Mouse (Mus musculus): ENCODE data around the gene Commd3. TPM values are rescaled to one million over a fixed set of nuclear protein-coding genes. Genes with fewer than 3 reads are reported as not detected.
A peak's percentile ranks its signal among the peaks of the same experiment; 100 is the strongest.

Gene Commd3
- polyA plus RNA-seq, 1 experiment from 2014 or later: 135 TPM

GRCm38 (mm10) chr2:18697591-18698244 is 25.5 kb downstream of the Commd3 start:
- 3% methylated on average over 4 of the region's 4 CpGs for WGBS

GRCm38 (mm10) chr2:18698663-18699385 is 26.6 kb downstream of the Commd3 start:
- no peak overlapping the region for H3K27ac ChIP-seq (replicated peaks)
- peak overlapping the region; percentile 19 for H3K4me2 ChIP-seq (replicated peaks)
- WGBS: under 1% methylated on average over 56 of the region's 56 CpGs
- H3K9ac ChIP-seq (replicated peaks): no peak overlapping the region
- H3K9me3 ChIP-seq: no peaks in the 10 kb centered on the region
- 0 out of 2 replicates have a peak overlapping the region, but pooled peaks have one; percentile 21 for H3K4me3 ChIP-seq
- ATAC-seq (ENCODE audit: low FRiP score, low read depth): no peak; the same call in 1 of the 2 replicates
- H3K4me1 ChIP-seq: peaks cover 20% of the 10 kb centered on the region; the same call in 1 of the 2 replicates
- H3K27me3 ChIP-seq: peaks cover 58% of the 10 kb centered on the region
- H3K36me3 ChIP-seq: no peaks in the 10 kb centered on the region

More at GRCm38 (mm10) chr2:18697591-18698244, 25.5 kb downstream of the Commd3 start:
- Histone ChIP-seq H3K9me3 (no peaks in the 10 kb centered on the region), H3K27me3 (peaks cover 61% of the 10 kb centered on the region), H3K4me2 (replicated peaks) (no peak overlapping the region), H3K36me3 (no peaks in the 10 kb centered on the region), H3K4me3 (no peak overlapping the region), H3K27ac (replicated peaks) (no peak overlapping the region), H3K4me1 (peaks cover 20% of the 10 kb centered on the region; the same call in 1 of the 2 replicates), H3K9ac (replicated peaks) (no peak overlapping the region)
- ATAC-seq (ENCODE audit: low FRiP score, low read depth): no peak

- H3K9me3 ChIP-seq: no peaks in the 10 kb centered on the region
- no peak overlapping the region for H3K4me3 ChIP-seq
- no peaks in the 10 kb centered on the region for H3K36me3 ChIP-seq
- H3K9ac ChIP-seq (replicated peaks): no peak overlapping the region
- H3K27me3 ChIP-seq: peaks cover 60% of the 10 kb centered on the region
- H3K4me2 ChIP-seq (replicated peaks): no peak overlapping the region
- no peak for ATAC-seq (ENCODE audit: low FRiP score, low read depth)
- H3K4me1 ChIP-seq: peaks cover 14% of the 10 kb centered on the region; the same call in 1 of the 2 replicates
- WGBS: 0% methylated on average over 11 of the region's 11 CpGs
- H3K27ac ChIP-seq (replicated peaks): no peak overlapping the region
Measured at GRCm38 (mm10) chr2:18699401-18699990, 27.3 kb downstream of the Commd3 start.

DNA sequence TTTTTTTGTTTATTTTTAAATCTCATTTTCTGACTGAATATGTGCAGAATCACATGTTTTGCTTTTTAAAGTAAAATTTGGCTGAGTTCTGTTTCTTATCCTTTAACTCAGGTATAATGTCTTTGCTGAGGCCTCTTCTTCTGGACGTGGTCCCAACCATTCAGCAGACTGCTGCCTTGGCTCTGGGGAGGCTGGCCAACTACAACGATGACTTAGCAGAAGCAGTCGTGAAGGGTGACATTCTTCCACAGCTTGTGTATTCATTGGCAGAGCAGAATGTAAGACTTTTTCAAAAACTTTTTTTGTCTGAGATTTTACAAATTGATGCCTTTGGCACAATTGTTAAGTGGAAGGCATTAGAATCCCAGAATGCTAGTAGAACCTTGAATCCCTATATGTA is 38.2 kb downstream of the Commd3 start:
- no peak overlapping the region for H3K27ac ChIP-seq (replicated peaks)
- no peaks in the 10 kb centered on the region for H3K4me1 ChIP-seq
- no peak overlapping the region for H3K4me2 ChIP-seq (replicated peaks)
- H3K27me3 ChIP-seq: no peaks in the 10 kb centered on the region
- H3K4me3 ChIP-seq: no peak overlapping the region
- 77% methylated on average over 3 of the region's 3 CpGs for WGBS
- H3K9me3 ChIP-seq: no peaks in the 10 kb centered on the region
- no peak for ATAC-seq (ENCODE audit: low FRiP score, low read depth)
- no peaks in the 10 kb centered on the region for H3K36me3 ChIP-seq
- H3K9ac ChIP-seq (replicated peaks): no peak overlapping the region

- no peaks in the 10 kb centered on the region for H3K4me1 ChIP-seq
- no peak overlapping the region for H3K27ac ChIP-seq (replicated peaks)
- H3K27me3 ChIP-seq: no peaks in the 10 kb centered on the region
- H3K36me3 ChIP-seq: no peaks in the 10 kb centered on the region
- no peak overlapping the region for H3K4me2 ChIP-seq (replicated peaks)
- no peak for ATAC-seq (ENCODE audit: low FRiP score, low read depth)
- H3K4me3 ChIP-seq: no peak overlapping the region
- no peak overlapping the region for H3K9ac ChIP-seq (replicated peaks)
- H3K9me3 ChIP-seq: no peaks in the 10 kb centered on the region
- 68% methylated on average over 2 of the region's 2 CpGs for WGBS
Measured at GRCm38 (mm10) chr2:18713071-18713470, 40.9 kb downstream of the Commd3 start.

DNA sequence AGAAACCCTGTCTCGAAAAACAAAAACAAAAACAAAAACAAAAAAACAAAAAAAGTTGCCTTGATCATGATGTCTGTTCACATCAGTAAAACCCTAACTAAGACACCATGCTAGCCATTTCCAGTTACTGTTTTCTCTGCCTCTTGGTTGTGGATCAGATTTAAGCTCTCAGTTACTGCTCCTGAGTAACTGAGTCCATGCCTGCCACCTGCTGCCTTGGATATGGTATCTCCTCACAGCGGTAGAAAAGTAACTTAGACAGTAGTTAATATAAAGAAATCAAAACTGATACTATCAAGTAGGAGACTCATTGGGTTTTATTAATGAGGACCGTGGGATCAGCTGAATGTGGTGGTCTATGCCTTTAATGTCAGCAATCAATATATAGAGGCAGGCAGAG is 42.2 kb downstream of the Commd3 start:
- WGBS: 84% methylated on average over 3 of the region's 3 CpGs
- no peak overlapping the region for H3K9ac ChIP-seq (replicated peaks)
- ATAC-seq (ENCODE audit: low FRiP score, low read depth): no peak
- no peaks in the 10 kb centered on the region for H3K27me3 ChIP-seq
- no peak overlapping the region for H3K27ac ChIP-seq (replicated peaks)
- no peaks in the 10 kb centered on the region for H3K36me3 ChIP-seq
- H3K4me3 ChIP-seq: no peak overlapping the region
- no peak overlapping the region for H3K4me2 ChIP-seq (replicated peaks)
- H3K9me3 ChIP-seq: no peaks in the 10 kb centered on the region
- H3K4me1 ChIP-seq: no peaks in the 10 kb centered on the region

GRCm38 (mm10) chr2:18718521-18718920 is 46.3 kb downstream of the Commd3 start:
- H3K36me3 ChIP-seq: no peaks in the 10 kb centered on the region
- H3K27me3 ChIP-seq: no peaks in the 10 kb centered on the region
- no peak overlapping the region for H3K4me2 ChIP-seq (replicated peaks)
- H3K4me1 ChIP-seq: no peaks in the 10 kb centered on the region
- H3K4me3 ChIP-seq: no peak overlapping the region
- no peak for ATAC-seq (ENCODE audit: low FRiP score, low read depth)
- 81% methylated on average over 4 of the region's 4 CpGs for WGBS
- H3K9ac ChIP-seq (replicated peaks): no peak overlapping the region
- no peak overlapping the region for H3K27ac ChIP-seq (replicated peaks)
- H3K9me3 ChIP-seq: no peaks in the 10 kb centered on the region

DNA sequence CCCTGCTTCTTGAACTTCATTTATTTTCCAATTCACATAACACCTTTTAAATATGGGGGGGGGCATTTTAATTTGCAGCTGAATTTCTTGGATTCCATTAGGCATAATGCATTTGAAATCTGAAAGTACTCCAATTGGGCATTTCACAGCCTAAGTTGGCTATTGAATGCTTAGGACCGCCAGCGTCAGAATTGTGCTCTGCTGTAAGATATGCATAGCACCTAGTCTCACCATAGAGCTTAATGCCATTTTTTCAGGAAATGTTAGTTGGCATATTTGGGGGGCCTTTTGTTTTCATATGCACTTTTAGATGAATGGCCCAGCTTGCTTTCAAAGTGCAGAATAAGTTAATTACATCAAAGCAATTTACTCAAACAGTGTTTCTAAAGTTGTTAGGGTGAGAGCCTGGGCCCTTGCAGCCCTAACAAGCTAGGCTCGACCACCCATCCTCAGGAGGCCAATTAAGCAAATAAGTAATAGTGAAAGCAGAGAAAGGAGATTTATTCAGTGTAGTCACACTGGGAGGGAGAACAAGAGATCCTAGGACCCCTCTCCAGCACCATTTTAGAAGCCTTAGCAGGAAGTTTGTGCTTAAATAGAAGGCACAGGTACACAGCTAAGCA is 50.1 kb downstream of the Commd3 start:
- Histone ChIP-seq H3K36me3 (no peaks in the 10 kb centered on the region), H3K4me2 (replicated peaks) (no peak overlapping the region), H3K9ac (replicated peaks) (no peak overlapping the region), H3K27ac (replicated peaks) (no peak overlapping the region), H3K4me1 (no peaks in the 10 kb centered on the region), H3K4me3 (no peak overlapping the region), H3K27me3 (no peaks in the 10 kb centered on the region), H3K9me3 (no peaks in the 10 kb centered on the region)
- ATAC-seq (ENCODE audit: low FRiP score, low read depth): no peak
- WGBS: 58% methylated on average over 3 of the region's 3 CpGs

GRCm38 (mm10) chr2:18724462-18724861 is 52.3 kb downstream of the Commd3 start:
- H3K4me3 ChIP-seq: no peak overlapping the region
- no peak overlapping the region for H3K27ac ChIP-seq (replicated peaks)
- H3K27me3 ChIP-seq: no peaks in the 10 kb centered on the region; the same call in 1 of the 2 replicates
- ATAC-seq (ENCODE audit: low FRiP score, low read depth): no peak
- no peaks in the 10 kb centered on the region for H3K9me3 ChIP-seq
- no peaks in the 10 kb centered on the region for H3K36me3 ChIP-seq
- 73% methylated on average over 1 of the region's 1 CpGs for WGBS
- no peak overlapping the region for H3K4me2 ChIP-seq (replicated peaks)
- no peaks in the 10 kb centered on the region for H3K4me1 ChIP-seq
- H3K9ac ChIP-seq (replicated peaks): no peak overlapping the region

Other genes starting within 250 kb of the Commd3 start
- 36.4 and 44.4 TPM in 2 replicates for gene Bmi1, start 4.6 kb downstream of the Commd3 start, polyA plus RNA-seq (2016; fragmentation: Nextera tagmentation; extraction: Ambion mirVana)
- 0.32 and 0.35 TPM in 2 replicates for gene Spag6, start 21.6 kb downstream of the Commd3 start, polyA plus RNA-seq (2016; fragmentation: Nextera tagmentation; extraction: Ambion mirVana)

Measured in midbrain, embryonic 12.5 days (tissue).